Mouse (Mus musculus) liver, postnatal 0 days (tissue): Measurements from ENCODE around the gene Scarb2.

Source experiments
- CTCF ChIP-seq: sonication (generic); IDR thresholded peaks from 2 replicates; pipeline ENCODE4 v1.5.1; 2016; ENCODE audit warnings: antibody characterized with exemption, low read depth
- EP300 ChIP-seq: IDR thresholded peaks from 2 replicates; pipeline ENCODE4 v1.6.1; 2016; ENCODE audit warnings: antibody characterized with exemption, low read depth, mild to moderate bottlenecking

DNA sequence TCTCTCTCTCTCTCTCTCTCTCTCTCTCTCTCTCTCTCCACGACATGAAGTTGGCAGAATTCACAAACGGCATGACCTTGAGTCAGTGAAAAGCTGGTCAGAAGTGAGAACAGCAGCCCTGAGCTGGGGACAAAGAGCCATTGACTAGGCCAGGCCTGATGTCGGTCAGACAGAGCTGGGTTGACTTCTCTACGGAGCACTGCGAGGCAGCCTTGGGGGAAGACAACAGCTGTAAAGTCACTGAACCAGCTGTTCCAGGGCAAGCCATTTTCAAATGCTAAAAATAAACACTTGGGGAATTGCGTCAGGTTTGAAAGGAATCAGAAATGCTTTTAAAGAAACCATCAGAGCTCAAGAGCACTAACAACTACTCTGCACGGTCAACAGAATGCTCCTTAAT, 13.2 kb downstream of the Scarb2 start:
- TF ChIP-seq EP300 (no peak), CTCF (no peak)
